Mouse (Mus musculus) spleen, adult 2 months (tissue): ENCODE results near the gene Pxdc1.

ENCODE experiments used
- CTCF ChIP-seq: fragments of 200-500 bp; IDR thresholded peaks from 2 replicates; pipeline ENCODE4 v1.5.1; 2011; ENCODE audit warnings: mild to moderate bottlenecking, inconsistent platforms; ENCODE audit not compliant: insufficient read depth, insufficient read length, insufficient replicate concordance; ENCODE audit errors: extremely low read depth
- POLR2A ChIP-seq: fragments of 200-500 bp; IDR thresholded peaks from 2 replicates; pipeline ENCODE4 v1.6.1; 2011; ENCODE audit warnings: low read depth, low read length, inconsistent platforms

DNA sequence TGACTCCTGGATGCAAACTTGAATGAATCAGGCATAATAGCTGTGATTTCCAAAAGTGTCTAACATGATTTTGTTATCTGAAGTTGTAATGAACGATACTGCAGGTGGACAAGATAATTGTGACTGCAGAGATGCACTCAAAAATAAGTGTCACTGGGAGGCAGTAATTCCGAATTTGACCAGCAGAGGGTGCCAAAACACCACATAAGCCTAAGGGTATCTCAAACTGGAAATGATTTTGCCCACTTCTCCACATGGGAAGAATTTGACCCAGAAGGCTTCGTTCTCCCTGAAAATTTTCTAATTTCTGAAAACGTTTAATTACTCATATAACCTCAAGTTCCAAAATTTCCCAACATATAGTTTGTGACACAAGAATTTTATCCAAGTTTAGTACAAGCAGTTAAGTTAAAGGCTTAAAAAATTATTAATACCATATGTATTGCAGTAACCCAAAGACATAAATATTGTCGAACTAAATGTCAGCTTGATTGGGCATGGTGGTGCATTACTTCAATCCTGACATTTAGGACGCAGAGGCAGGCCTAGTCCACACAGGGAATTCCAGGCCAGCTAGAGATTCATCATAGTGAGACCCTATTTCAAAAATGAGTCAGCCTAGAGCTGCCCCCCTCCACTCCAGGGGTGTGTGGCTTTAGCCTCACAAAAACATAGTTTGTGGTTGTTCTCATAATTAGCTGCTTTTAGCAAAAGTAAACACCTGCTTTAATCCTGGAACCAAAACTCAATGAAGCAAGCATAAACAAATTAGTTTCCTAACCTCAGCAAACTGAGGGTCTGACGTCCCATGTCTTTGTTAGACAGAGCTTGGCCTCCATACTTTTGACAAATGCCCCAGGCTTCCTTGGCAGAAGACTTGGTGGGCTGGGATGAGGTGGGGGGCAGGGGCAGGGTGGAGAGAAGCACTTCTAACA is 10.1 kb downstream of the Pxdc1 start:
- peak; percentile 52; the same call in 1 of the 2 replicates for TF ChIP-seq CTCF
- TF ChIP-seq POLR2A = no peak
